Mouse (Mus musculus): Measurements from ENCODE around the gene Svep1.

The Svep1 gene

DNA sequence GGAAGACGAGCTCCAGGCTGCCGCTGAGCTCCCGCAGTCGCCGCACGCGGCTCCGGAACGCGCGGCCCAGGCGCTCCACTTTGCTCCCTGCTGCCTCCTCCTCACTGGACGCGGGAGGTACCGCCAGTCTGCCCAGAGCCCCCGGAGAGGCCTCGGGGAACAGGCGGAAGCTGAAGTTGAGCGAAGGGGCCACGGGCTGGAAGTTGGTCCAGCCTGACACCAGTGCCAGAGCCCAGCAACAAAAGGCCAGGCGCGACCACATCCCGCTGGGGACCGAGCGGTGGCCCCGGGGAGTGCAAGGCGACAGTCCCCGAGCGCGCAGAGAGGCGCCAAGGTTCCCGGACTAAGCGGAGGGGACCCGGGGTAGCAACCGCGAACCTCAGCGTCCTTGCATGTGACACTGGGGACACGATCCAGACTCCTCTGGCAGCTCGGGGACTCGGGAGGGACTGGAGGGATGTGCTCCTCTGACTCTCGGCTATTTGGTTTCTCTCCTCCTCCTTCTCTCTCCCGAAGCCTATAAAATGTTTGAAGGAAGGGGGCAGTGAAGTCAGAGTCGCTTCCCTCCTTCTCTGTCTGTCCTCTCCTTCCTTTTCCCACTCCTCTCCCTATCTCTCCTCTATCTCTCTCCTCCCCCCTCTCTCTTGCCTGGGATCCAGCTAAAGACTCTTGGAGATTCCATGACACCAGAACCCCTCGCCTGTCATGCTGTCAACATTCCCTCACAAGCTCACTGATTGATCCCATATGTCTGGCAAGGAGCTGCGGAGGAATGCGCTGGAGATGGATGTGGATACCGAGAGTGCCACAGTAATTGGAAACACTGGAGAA, at the start of gene Svep1:
Svep1 (minus strand) TSS at position 745 of the 831 bp plus-strand sequence.
- DNase-seq (ENCODE audit: low read depth, low spot score): no peak

DNA sequence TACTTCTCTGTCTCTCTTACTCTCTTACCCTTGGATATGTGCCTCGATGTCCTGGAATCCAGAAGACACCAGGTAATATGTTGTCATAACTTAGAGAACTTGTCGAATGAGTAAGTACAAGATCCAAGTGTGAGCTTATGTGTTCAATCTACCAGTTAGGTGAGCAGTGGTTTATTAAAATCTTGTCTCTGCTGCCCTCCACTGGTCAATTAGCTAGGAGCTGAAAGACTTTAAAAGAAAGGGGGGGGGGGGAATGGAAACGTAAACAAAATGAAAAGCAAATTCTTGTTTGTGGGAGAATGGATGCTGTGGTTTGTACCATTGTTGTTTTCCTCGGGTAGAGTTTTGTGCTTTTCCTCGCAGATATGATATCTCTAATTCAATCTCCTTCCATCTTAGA, 46.8 kb upstream of the Svep1 start:
- DNase-seq (ENCODE audit: low read depth, low spot score): peak; percentile 33

DNA sequence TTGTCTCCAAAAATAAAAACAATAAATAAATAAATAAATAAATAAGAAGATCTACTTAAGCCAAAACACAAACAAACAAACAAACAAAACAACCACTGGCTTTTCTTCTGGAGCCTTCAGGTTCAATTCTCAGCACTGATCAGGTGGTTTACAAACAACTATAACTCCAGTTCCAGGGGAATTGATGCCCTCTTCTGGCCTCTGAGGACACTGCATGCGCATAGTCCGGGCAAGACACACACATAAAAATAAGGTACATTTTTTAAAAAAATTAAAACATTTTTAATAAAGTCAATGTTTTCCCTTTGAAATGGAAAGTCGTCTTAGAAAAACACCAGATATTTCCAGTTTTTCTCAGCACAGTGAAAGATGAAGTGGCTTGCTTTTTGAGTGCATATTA, 45.7 kb upstream of the Svep1 start:
- no peak for DNase-seq (ENCODE audit: low read depth, low spot score)

DNA sequence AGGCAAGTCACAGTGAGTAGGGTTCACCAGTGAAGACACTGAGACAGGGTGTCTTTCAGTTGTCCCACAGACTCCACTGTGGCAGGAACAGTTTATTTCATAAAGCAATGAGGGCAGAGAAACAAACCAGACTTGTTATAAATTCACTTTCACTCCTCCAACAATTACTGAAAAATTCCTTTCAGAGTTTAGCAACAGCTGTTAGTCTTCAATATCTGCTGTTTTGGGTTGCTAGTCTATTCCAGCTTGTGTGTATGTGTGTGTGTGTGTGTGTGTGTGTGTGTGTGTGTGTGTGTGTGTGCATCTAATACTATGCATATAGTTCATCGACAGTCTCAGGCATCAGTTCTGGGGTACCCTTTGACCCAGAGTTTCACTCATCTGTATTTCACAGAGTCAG, 38.9 kb upstream of the Svep1 start:
- no peak for DNase-seq (ENCODE audit: low read depth, low spot score)

DNA sequence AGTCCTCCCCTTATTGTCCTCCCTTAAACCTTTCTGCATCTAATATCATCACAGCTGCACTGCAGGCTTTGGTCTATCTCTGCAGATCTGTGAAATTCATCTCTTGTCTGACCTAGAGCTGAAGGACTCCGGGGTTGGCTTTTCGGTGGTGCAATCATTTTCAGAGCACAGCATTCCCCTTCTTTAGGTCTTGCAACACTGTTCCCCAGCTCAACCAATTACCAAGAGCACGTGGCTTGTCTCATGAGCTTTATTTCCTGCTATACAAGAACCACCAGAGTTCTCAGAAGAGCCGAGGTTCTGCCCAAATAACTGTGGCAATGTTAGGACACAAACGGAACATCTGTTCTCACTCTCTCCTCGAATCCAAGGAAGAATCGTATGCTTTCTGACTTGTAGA, 33.8 kb upstream of the Svep1 start:
- DNase-seq (ENCODE audit: low read depth, low spot score): no peak

DNA sequence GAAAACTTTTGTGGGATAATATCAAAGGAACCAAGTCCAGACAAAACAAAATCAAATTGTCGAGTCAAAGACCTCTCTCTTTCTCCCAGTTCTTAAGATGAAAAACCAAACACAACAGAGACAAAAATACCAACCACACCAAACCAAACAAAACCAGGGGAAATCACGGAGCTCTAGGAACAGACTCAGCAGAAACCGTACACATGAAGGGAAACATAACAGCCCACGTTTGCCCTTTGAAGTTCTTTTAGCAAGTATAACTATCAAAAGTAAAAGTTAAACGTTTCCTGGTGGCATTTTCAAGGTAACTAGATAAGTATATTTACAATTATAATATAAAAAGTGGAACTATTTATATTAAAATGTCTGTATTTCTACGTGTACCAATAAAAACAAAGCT, 29.2 kb upstream of the Svep1 start:
- no peak for DNase-seq (ENCODE audit: low read depth, low spot score)

DNA sequence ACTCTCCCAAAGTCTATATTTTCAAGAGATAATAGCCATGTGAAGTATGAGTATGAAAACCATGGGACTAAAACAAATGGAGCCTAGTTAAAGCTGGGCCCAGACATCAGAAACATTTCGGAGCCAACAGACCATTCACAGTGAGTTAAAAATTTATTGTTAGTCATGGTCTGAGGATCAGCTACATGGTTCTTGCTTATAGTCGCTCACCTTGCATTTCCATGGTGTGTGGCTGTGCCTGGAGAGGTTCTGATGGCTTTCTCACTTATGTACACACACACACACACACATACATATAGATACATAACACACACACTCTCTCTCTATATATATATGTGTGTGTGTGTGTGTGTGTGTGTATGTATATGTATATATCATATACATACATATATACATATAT, 16.8 kb upstream of the Svep1 start:
- DNase-seq (ENCODE audit: low read depth, low spot score): no peak

DNA sequence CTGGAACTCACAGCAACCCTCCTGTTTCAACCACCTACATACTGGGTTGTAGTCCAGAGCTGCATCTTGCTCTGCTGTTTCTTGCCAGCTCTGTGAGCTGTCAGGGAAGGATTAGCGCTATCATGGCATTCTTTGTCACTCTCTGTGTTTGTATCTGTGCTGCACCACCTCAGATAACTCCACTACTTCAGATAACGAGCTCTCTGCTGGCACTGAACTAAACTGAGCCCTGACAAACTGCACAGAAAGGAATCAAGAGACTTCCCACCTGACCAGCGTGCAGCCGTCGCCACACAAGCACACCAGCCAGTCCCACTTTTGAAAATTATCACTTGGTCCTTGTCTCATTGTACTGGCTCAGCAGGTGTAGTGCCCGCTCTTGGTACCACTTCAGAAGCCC, 4.7 kb upstream of the Svep1 start:
- no peak for DNase-seq (ENCODE audit: low read depth, low spot score)

DNA sequence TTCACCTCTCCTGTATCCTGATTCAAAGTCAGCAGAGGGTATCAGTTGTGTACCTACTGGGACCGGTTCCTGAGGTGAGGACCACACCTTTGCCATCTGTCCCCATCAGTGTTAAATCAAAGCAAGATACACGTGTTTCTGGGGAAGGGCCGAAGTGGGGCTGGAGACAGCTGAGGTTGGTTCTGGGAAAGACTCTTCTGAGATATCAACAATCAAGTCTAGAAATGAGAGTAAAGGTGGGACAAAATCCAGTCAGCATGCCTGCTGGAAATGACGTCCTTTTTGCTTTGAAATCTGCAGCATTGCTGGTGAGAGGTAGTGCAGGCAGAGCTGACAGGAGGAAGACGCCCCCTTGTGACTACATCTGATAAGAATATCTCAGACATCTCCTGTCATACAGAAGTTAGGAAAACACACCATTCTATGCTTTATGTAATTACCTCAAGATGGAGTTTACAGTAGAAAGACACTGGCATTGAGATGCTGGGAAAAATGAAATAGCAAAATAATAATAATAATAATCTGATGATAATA, 4.0 kb upstream of the Svep1 start:
- DNase-seq (ENCODE audit: low read depth, low spot score): no peak

DNA sequence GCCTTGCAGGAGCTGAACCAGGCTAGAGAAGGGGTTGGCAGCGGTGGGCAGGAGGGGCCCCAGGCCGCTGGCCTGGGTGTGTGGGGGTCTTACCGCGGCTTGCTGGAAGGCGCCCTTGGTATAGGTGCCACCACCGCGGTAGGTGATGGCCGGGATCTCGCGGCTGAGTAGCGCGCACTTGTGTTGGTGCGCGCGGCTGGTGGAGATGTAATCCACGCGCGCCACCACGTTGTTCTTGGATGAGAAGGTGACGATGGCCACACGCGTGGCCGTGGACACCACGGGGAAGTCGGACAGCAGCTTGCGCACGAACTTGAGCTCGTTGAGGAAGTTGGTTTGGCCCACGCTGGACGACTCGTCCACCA, 927 bp downstream of the Svep1 start:
- DNase-seq (ENCODE audit: low read depth, low spot score): no peak

DNA sequence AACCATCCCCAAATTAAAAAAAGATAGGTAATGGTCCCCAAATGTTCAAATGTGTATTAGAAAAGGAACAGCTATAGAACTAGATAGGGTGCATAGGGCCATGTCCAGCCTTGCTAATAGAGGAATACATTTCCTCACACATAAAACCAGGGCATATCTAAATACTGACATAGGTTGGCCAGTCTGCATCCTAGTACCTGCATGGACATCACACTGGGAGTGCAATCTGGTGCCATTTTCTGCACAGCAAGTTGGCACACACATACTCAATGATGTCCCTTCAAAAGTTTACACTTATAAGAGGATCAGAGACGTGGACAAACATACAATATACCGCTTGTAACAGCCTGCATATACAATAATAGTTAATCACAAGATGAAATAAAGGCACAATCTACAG, 5.0 kb downstream of the Svep1 start:
- DNase-seq (ENCODE audit: low read depth, low spot score): no peak

DNA sequence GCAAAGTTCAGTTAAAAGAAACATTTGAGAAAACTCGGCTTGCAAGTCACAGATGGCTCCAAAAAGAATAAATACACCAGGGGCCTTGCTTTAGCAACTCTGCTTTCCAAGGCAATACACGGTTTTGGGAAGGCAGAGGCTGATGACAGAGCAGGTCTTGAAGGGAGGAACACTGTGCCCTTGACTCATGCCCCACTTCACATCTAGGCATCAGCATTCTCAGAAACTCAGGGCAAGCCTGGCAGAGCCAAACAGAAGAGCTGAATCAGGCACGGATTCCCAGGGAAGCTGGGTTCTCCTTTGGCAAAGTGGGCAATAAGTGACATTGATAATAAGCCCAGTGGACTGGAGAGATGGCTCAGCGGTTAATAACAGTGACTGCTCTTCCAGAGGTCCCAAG, 5.8 kb downstream of the Svep1 start:
- no peak for DNase-seq (ENCODE audit: low read depth, low spot score)

DNA sequence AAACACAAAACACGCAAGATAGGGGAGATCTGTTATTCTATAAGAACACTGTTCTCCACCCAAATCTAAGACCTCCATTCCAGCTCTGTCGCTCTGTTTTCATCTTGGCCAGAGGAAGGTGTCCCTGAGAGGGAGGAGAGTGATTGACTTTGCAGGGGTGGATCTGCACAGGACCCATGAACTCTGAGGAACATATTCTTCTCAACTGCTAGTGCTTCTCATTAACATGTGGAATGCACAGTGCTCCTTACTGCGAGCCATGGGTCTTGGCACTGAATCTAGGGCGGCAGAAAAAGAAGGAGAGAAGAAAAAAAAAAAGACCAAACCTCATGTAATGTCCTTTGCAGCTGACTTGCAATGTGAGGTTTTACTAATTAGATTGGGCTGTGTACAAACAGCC, 9.4 kb downstream of the Svep1 start:
- no peak for DNase-seq (ENCODE audit: low read depth, low spot score)

DNA sequence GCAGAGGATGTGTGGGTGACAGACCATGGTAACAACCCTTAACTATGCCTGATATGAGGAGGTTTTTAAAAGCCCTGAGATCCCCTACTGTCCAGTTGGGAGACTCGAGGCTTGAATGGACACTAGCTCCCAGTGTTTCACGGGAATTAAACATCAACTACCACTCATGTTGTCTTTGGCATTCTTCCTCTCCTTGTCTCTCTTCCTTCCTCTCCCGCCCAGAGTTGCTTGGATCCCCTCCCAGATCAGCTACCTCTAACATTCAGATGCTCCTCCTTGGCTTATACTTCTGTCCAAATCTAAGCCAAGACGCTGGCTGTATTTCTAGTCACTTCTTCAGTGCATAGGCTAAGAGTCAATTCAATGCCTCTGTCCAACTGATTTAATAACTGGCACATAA, 9.9 kb downstream of the Svep1 start:
- DNase-seq (ENCODE audit: low read depth, low spot score): no peak

DNA sequence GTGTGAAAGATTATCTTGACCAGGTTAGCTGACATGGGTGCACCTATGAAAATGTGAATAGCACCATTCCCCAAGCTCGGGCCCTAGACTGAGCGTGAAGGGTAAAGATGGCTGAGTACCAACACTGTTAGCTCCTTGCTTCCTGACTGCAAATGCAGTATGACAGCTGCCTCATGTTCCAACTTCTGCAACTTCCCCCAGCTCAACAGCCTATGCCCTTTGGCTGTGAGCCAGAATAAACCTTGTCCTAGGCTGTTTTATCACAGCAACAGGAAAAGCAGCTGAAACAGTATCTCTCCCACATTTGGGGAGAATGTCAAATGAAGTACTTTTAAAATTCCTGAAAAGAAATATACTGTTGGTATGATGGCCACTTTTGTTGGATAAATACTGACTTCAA, 10.7 kb downstream of the Svep1 start:
- no peak for DNase-seq (ENCODE audit: low read depth, low spot score)

DNA sequence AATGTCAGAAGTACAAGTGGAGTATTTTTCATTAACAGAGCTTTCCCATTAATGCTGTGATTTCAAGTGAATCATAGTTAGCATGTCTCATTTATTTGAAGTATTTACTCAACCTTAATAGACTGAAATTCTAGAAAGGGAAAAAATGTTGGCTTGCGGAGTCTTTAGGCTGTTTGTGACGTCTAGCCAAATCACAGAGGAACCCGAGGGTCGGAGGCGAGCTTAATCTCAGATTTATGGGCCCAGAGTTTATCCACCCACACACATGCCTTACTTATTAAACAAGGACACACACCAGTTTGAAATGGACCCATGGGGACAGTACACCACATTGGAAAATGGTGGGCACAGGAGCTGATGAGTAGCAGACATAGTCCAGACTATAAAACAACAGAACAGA, 17.4 kb downstream of the Svep1 start:
- no peak for DNase-seq (ENCODE audit: low read depth, low spot score)

DNA sequence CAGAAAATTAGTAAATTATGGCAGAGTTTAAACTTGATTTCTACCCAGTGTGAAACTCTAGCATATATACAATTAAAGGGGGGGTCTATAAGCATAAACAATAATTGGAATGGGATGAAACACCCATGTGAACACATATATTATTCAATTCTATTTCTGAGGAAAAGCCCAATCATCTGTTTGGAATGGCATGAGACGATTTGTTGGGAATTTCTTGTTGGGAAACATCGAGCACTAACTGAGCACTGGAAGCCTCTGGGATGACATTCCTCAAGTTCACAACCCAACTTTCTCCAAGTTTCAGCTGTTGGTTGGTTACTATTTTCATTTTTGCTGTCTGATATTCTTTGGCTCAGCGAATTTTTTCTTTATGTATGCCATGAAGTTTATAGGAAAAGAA, 21.3 kb downstream of the Svep1 start:
- no peak for DNase-seq (ENCODE audit: low read depth, low spot score)

DNA sequence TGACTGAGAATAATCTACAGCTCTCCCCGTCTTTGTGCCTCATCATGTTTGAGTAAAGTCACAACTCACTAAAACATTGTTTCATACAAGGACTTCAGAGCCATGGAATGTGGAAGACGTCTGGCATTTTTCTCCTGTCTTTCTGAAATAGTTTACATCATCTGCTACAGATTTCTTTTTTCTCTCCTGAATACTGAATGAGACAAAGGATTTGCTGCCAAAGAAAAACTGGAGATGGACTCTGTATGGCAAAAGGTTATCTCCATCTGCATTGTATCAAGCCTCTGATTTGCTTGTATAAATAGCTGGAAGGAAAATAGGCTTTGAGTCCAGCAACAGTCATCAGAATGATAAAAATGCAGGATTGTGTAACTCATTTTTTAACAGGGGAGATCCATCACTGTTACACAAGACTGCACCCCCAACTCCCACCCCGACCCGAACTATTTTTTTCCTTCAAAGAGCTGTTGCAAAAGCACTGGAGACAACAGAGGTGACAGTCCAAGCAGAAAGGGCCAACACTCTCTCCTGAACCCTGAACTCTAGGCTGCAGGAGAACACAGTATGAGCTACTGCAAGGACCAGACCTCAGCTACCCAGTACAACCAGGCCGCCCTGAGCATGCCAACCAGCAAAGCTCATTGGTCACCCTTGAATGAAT, 21.8 kb downstream of the Svep1 start:
- DNase-seq (ENCODE audit: low read depth, low spot score): no peak

DNA sequence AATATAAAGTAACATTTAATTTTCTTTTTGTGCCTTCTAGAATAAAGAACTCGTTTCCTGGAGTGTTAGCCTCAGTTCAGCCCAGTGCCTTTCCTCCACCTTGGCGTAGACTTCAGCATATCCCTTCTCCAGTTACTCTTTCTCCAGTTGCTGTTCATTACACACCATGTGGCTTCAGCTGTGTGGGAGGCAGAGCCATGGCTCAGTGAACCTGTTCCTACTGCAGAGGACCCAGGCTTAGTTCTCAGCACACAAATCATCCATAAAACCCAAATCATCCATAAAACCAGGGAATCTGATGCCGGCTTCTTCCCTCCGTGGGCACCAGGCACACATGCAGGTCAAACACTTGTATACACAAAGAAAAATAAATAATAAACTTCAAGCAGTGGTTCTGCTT, 22.8 kb downstream of the Svep1 start:
- no peak for DNase-seq (ENCODE audit: low read depth, low spot score)

DNA sequence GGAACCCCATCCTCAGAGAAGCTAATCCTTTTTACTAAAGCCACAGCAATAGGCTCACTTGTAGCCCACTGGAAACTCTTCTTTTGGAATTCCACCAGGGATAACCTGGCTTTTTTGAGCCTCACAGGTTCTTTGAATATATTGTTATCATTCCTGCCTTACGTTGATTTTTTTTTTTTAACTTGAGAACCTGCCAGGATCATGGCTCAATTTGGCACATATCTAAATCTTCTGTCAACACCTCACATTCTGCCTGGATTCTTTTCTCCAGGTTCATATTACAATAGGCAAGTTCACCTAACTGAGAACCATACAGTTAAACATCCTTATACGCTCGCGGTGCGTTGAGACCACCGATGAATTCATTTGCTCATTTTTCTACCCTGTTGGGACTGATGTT, 28.2 kb downstream of the Svep1 start:
- no peak for DNase-seq (ENCODE audit: low read depth, low spot score)

DNA sequence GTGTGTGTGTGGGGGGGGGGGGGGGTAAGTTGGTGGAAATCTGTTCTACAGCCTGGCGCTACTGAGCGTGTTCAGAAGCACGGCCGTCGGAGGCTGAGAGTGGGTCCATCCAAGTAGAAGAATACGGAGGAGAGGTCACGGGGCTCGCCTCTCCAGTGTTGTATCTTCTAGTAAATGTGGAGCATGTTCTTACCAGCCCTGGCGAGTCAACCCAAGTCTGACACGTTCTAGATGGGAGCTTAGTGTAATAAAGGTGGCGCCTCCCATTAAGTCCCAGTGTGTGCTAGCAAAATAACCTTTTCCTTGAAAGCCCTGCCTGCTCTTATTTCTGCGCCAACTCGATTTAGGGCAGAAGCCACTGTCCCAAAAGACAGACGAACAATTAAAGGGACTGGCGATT, 29.4 kb downstream of the Svep1 start:
- no peak for DNase-seq (ENCODE audit: low read depth, low spot score)

DNA sequence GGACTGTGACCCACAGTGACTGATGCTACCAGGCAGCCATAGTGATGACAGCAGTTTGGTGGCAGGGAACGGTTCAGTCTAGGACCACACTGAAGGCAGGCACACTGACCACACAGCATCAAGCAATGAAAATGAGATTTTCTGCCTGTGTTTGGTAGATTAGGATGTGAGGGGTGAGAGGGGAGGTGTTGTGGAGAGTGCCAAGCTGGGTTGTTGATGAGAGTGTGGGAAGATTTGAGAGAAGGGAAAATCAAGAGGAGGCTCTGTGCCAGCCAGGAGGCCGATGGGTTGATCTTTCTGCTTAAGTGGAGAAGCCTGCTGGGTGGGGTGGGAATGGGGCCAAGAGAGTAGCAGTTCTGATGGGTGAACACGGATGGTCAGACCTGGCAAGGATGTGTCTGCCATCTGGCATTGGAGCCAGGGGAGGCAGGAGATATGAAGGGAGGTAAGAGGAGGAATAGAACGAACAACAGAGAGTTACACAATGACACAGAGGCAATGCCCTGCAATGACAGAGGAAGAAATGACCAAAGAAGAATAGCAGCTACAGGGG, 32.1 kb downstream of the Svep1 start:
- no peak for DNase-seq (ENCODE audit: low read depth, low spot score)

DNA sequence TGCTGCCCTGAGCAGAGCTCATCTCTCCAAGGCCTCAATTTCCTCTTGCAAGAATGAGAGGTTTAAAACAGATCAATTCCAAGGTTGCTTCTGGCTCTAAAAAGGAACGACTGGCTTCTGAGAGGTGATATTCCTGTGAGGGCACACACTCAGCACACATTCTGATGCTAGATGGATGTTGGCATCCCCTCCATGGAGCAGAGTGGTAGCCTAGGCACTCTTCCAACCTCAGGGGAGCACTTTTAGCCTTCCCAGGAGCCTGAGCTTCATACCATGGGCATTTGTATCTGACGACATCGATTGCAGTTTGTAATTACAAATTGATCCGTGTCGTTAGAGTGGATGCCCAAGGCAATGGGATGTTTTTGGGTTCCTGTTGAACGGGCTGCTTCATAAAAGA, 33.3 kb downstream of the Svep1 start:
- no peak for DNase-seq (ENCODE audit: low read depth, low spot score)
